Mouse (Mus musculus): ENCODE measurements around the gene Zbtb25. TPM values are rescaled to one million over a fixed set of nuclear protein-coding genes. Genes with fewer than 3 reads are reported as not detected.

Gene Zbtb25
- polyA plus RNA-seq, 1 experiment from 2014 or later, result 4.3 TPM

DNA sequence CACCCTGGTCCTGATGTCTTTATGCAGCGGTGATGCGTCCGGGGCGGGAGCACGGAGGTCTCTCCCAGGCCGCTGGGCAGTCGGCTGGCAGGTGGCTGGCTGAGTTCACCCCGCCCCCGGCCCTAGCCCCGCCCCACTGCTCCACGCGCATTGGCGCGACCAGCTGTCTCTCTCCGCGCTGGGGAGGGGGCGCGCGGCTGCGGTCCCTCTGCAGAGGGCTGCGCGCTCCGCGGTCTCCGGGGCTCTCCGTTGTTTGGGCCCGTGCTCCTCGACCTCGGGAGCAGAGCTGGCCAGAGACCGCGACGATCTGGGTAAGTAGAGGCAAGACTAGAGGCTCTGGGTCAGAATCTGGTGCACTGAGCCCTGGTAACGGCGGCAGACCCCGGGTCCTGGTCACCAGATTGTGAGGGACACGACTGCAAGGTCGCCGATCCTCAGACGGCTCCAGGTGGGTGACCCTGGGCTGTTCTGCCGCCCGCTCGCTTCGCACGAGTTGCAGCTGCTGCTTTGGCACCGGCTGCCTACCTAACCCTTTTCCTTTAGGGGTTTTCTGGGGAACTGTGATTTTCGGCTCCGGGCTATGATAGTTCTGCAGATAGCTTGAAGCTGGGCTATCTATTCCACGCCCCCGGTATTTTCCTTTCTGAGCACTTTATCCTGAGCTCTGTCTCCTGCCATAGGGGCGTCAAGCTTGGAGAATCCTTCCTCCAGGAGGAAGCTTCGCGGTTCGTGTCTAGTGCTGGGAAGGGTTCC is 44.5 kb downstream of the Zbtb25 start, which contains the start of gene Akap5:
TSS of gene Akap5 (plus strand) at position 213 of the 753 bp plus-strand sequence.
- H3K9ac ChIP-seq (ENCODE audit: low read depth, low read length), result peak within 1 kb of the TSS; percentile 40; the same call in 1 of the 2 replicates
- ATAC-seq, result peak; percentile 25; the same call in 1 of the 2 replicates
- peak within 1 kb of the TSS; percentile 54 for H3K4me3 ChIP-seq (ENCODE audit: low read depth, low read length)
- H3K36me3 ChIP-seq (ENCODE audit: control insufficient read depth, insufficient read depth), result no peaks in the 10 kb centered on the region; the same call in 1 of the 2 replicates
- no peak for TF ChIP-seq CTCF (IDR thresholded peaks at IDR 0.05; ENCODE audit: low read depth)
- H3K27me3 ChIP-seq (replicated peaks; ENCODE audit: control insufficient read depth, insufficient read depth, low read length), result no peaks in the 10 kb centered on the region
- H3K9me3 ChIP-seq (ENCODE audit: control insufficient read depth), result no peaks in the 10 kb centered on the region
- no peak within 1 kb of the TSS for H3K27ac ChIP-seq (ENCODE audit: low read depth, low read length)
- peak within 1 kb of the TSS; percentile 99 for H3K4me2 ChIP-seq (replicated peaks; ENCODE audit: low read depth)
- no peaks in the 10 kb centered on the region for H3K4me1 ChIP-seq (replicated peaks; ENCODE audit: control insufficient read depth, insufficient read depth, low read length)
- 2% methylated on average over 53 of the region's 53 CpGs for WGBS

GRCm38 (mm10) chr12:76318282-76319212 is 50.9 kb downstream of the Zbtb25 start:
- Histone ChIP-seq H3K4me2 (replicated peaks; ENCODE audit: low read depth) (no peak overlapping the region), H3K36me3 (ENCODE audit: control insufficient read depth, insufficient read depth) (peaks cover 22% of the 10 kb centered on the region), H3K27ac (ENCODE audit: low read depth, low read length) (no peak overlapping the region), H3K9me3 (ENCODE audit: control insufficient read depth) (no peaks in the 10 kb centered on the region), H3K27me3 (replicated peaks; ENCODE audit: control insufficient read depth, insufficient read depth, low read length) (no peaks in the 10 kb centered on the region), H3K4me3 (ENCODE audit: low read depth, low read length) (no peak overlapping the region), H3K9ac (ENCODE audit: low read depth, low read length) (no peak overlapping the region), H3K4me1 (replicated peaks; ENCODE audit: control insufficient read depth, insufficient read depth, low read length) (no peaks in the 10 kb centered on the region)
- ATAC-seq, result no peak
- 33% methylated on average over 9 of the region's 9 CpGs for WGBS
- TF ChIP-seq CTCF (IDR thresholded peaks at IDR 0.05; ENCODE audit: low read depth), result no peak

DNA sequence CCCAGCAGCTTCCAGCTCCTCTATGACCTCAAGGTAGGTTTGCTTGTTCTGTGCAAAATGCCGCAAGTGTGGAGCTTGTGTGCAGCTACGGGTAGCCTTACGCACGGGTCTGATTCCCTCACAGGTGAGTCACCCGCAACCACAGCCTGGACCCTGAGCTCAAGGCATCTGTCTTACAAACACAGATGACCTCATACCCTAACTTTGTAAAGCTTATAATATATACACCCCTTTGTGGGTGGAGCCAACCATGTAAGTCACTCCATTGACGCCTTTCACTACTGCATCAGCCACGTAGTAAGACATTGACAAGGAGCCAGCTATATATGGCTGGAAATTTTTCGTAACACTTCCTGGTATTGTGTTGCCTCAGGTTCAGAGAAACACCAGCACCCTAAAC is 57.5 kb downstream of the Zbtb25 start:
- Histone ChIP-seq H3K9me3 (ENCODE audit: control insufficient read depth) (no peaks in the 10 kb centered on the region), H3K9ac (ENCODE audit: low read depth, low read length) (no peak overlapping the region), H3K36me3 (ENCODE audit: control insufficient read depth, insufficient read depth) (peaks cover 26% of the 10 kb centered on the region), H3K4me3 (ENCODE audit: low read depth, low read length) (no peak overlapping the region), H3K4me2 (replicated peaks; ENCODE audit: low read depth) (0 out of 2 replicates have a peak overlapping the region, but pooled peaks have one; percentile 6), H3K27ac (ENCODE audit: low read depth, low read length) (no peak overlapping the region), H3K4me1 (replicated peaks; ENCODE audit: control insufficient read depth, insufficient read depth, low read length) (0 out of 2 replicates have a peak, but pooled peaks cover 4% of the 10 kb centered on the region), H3K27me3 (replicated peaks; ENCODE audit: control insufficient read depth, insufficient read depth, low read length) (no peaks in the 10 kb centered on the region)
- no peak for TF ChIP-seq CTCF (IDR thresholded peaks at IDR 0.05; ENCODE audit: low read depth)
- WGBS, result 65% methylated on average over 8 of the region's 8 CpGs
- ATAC-seq, result peak; percentile 89

- Histone ChIP-seq H3K4me3 (ENCODE audit: low read depth, low read length) (no peak overlapping the region), H3K27me3 (replicated peaks; ENCODE audit: control insufficient read depth, insufficient read depth, low read length) (no peaks in the 10 kb centered on the region), H3K27ac (ENCODE audit: low read depth, low read length) (no peak overlapping the region), H3K4me1 (replicated peaks; ENCODE audit: control insufficient read depth, insufficient read depth, low read length) (0 out of 2 replicates have a peak, but pooled peaks cover 4% of the 10 kb centered on the region), H3K4me2 (replicated peaks; ENCODE audit: low read depth) (no peak overlapping the region), H3K36me3 (ENCODE audit: control insufficient read depth, insufficient read depth) (peaks cover 26% of the 10 kb centered on the region), H3K9me3 (ENCODE audit: control insufficient read depth) (no peaks in the 10 kb centered on the region), H3K9ac (ENCODE audit: low read depth, low read length) (no peak overlapping the region)
- no peak for ATAC-seq
- no peak for TF ChIP-seq CTCF (IDR thresholded peaks at IDR 0.05; ENCODE audit: low read depth)
- 81% methylated on average over 9 of the region's 9 CpGs for WGBS
Measured at GRCm38 (mm10) chr12:76311227-76311626, 58.2 kb downstream of the Zbtb25 start.

DNA sequence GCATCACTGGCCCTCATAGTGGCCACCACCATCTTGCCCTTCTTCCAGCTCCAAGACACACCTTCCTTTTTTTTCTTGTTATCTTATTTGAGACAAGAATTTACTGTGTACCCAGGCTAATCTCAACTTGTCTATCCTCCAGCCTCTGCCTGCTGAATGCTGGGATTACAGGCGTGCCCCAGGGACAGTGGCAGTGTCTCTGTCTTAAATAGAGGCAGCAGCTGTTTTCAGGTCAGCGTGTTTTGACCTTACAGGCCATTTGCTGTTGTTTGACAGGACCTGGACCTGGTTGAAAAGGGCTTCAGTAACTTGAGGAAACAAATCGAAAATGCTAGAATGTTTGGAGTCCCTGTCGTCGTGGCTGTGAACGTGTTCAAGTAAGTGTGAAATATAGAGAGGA is 58.8 kb downstream of the Zbtb25 start:
- Histone ChIP-seq H3K9me3 (ENCODE audit: control insufficient read depth) (no peaks in the 10 kb centered on the region), H3K27ac (ENCODE audit: low read depth, low read length) (no peak overlapping the region; the same call in 1 of the 2 replicates), H3K9ac (ENCODE audit: low read depth, low read length) (no peak overlapping the region), H3K27me3 (replicated peaks; ENCODE audit: control insufficient read depth, insufficient read depth, low read length) (no peaks in the 10 kb centered on the region), H3K36me3 (ENCODE audit: control insufficient read depth, insufficient read depth) (peaks cover 23% of the 10 kb centered on the region), H3K4me2 (replicated peaks; ENCODE audit: low read depth) (no peak overlapping the region), H3K4me1 (replicated peaks; ENCODE audit: control insufficient read depth, insufficient read depth, low read length) (0 out of 2 replicates have a peak, but pooled peaks cover 4% of the 10 kb centered on the region), H3K4me3 (ENCODE audit: low read depth, low read length) (no peak overlapping the region)
- 73% methylated on average over 6 of the region's 6 CpGs for WGBS
- no peak for TF ChIP-seq CTCF (IDR thresholded peaks at IDR 0.05; ENCODE audit: low read depth)
- no peak for ATAC-seq

- no peak overlapping the region for H3K27ac ChIP-seq (ENCODE audit: low read depth, low read length)
- TF ChIP-seq CTCF (IDR thresholded peaks at IDR 0.05; ENCODE audit: low read depth), result no peak
- H3K9ac ChIP-seq (ENCODE audit: low read depth, low read length), result no peak overlapping the region
- H3K4me1 ChIP-seq (replicated peaks; ENCODE audit: control insufficient read depth, insufficient read depth, low read length), result 0 out of 2 replicates have a peak, but pooled peaks cover 4% of the 10 kb centered on the region
- 62% methylated on average over 6 of the region's 6 CpGs for WGBS
- no peaks in the 10 kb centered on the region for H3K9me3 ChIP-seq (ENCODE audit: control insufficient read depth)
- no peaks in the 10 kb centered on the region for H3K27me3 ChIP-seq (replicated peaks; ENCODE audit: control insufficient read depth, insufficient read depth, low read length)
- no peak overlapping the region for H3K4me3 ChIP-seq (ENCODE audit: low read depth, low read length)
- peaks cover 19% of the 10 kb centered on the region for H3K36me3 ChIP-seq (ENCODE audit: control insufficient read depth, insufficient read depth)
- H3K4me2 ChIP-seq (replicated peaks; ENCODE audit: low read depth), result no peak overlapping the region
- no peak for ATAC-seq
Measured at GRCm38 (mm10) chr12:76310007-76310406, 59.4 kb downstream of the Zbtb25 start.
